Mouse (Mus musculus): ENCODE results near the gene Atp13a4. TPM values are rescaled to one million over a fixed set of nuclear protein-coding genes. Genes with fewer than 3 reads are reported as not detected.
A peak's percentile ranks its signal among the peaks of the same experiment; 100 is the strongest.

The Atp13a4 gene
- not detected in 2 replicates for polyA plus RNA-seq (2011; ENCODE audit: insufficient read depth, insufficient read length, low read depth, missing spikeins)

GRCm38 (mm10) chr16:29544829-29545228 lies at the start of gene Atp13a4:
Gene Atp13a4 (minus strand): TSS chr16:29544864.
- Histone ChIP-seq H3K9ac (ENCODE audit: low read depth, poor library complexity, severe bottlenecking) (no peak within 1 kb of the TSS), H3K4me3 (ENCODE audit: low read depth, low read length) (no peak within 1 kb of the TSS), H3K9me3 (replicated peaks; ENCODE audit: control insufficient read depth, insufficient read depth, low read length, poor library complexity, severe bottlenecking) (no peaks in the 10 kb centered on the region), H3K36me3 (ENCODE audit: control insufficient read depth, insufficient read depth, low read length, poor library complexity, severe bottlenecking) (no peaks in the 10 kb centered on the region), H3K4me1 (ENCODE audit: control insufficient read depth, insufficient read depth, low read length) (no peaks in the 10 kb centered on the region), H3K27ac (ENCODE audit: insufficient read depth, low read length) (no peak within 1 kb of the TSS), H3K27me3 (ENCODE audit: control insufficient read depth, insufficient read depth, low read length, poor library complexity, severe bottlenecking) (no peaks in the 10 kb centered on the region)
- TF ChIP-seq CTCF (IDR thresholded peaks at IDR 0.05; ENCODE audit: low read depth, low read length) = no peak
- no peak for TF ChIP-seq POLR2A (IDR thresholded peaks at IDR 0.05; ENCODE audit: insufficient read depth, low read length)

GRCm38 (mm10) chr16:29592171-29592570 lies 47.5 kb upstream of the Atp13a4 start:
- Histone ChIP-seq H3K27ac (ENCODE audit: insufficient read depth, low read length) (no peak overlapping the region), H3K4me3 (ENCODE audit: low read depth, low read length) (no peak overlapping the region), H3K4me1 (ENCODE audit: control insufficient read depth, insufficient read depth, low read length) (no peaks in the 10 kb centered on the region), H3K9me3 (replicated peaks; ENCODE audit: control insufficient read depth, insufficient read depth, low read length, poor library complexity, severe bottlenecking) (no peaks in the 10 kb centered on the region), H3K36me3 (ENCODE audit: control insufficient read depth, insufficient read depth, low read length, poor library complexity, severe bottlenecking) (peaks cover 14% of the 10 kb centered on the region), H3K27me3 (ENCODE audit: control insufficient read depth, insufficient read depth, low read length, poor library complexity, severe bottlenecking) (no peaks in the 10 kb centered on the region), H3K9ac (ENCODE audit: low read depth, poor library complexity, severe bottlenecking) (no peak overlapping the region)
- TF ChIP-seq EP300 (IDR thresholded peaks at IDR 0.05; ENCODE audit: insufficient read depth, low read depth, low read length) = no peak
- no peak for TF ChIP-seq CTCF (IDR thresholded peaks at IDR 0.05; ENCODE audit: low read depth, low read length)
- no peak for TF ChIP-seq POLR2A (IDR thresholded peaks at IDR 0.05; ENCODE audit: insufficient read depth, low read length)

GRCm38 (mm10) chr16:29579787-29580176 lies 35.1 kb upstream of the Atp13a4 start:
- H3K36me3 ChIP-seq (ENCODE audit: control insufficient read depth, insufficient read depth, low read length, poor library complexity, severe bottlenecking) = no peaks in the 10 kb centered on the region
- no peaks in the 10 kb centered on the region for H3K27me3 ChIP-seq (ENCODE audit: control insufficient read depth, insufficient read depth, low read length, poor library complexity, severe bottlenecking)
- H3K9ac ChIP-seq (ENCODE audit: low read depth, poor library complexity, severe bottlenecking) = peak overlapping the region; percentile 74
- H3K4me1 ChIP-seq (ENCODE audit: control insufficient read depth, insufficient read depth, low read length) = no peaks in the 10 kb centered on the region
- no peak for TF ChIP-seq POLR2A (IDR thresholded peaks at IDR 0.05; ENCODE audit: insufficient read depth, low read length)
- no peak for TF ChIP-seq CTCF (IDR thresholded peaks at IDR 0.05; ENCODE audit: low read depth, low read length)
- no peak for TF ChIP-seq EP300 (IDR thresholded peaks at IDR 0.05; ENCODE audit: insufficient read depth, low read depth, low read length)
- H3K9me3 ChIP-seq (replicated peaks; ENCODE audit: control insufficient read depth, insufficient read depth, low read length, poor library complexity, severe bottlenecking) = no peaks in the 10 kb centered on the region
- no peak overlapping the region for H3K27ac ChIP-seq (ENCODE audit: insufficient read depth, low read length)
- H3K4me3 ChIP-seq (ENCODE audit: low read depth, low read length) = peak overlapping the region; percentile 96

GRCm38 (mm10) chr16:29579167-29579786 lies 34.6 kb upstream of the Atp13a4 start, which contains the start of gene Opa1:
Gene Opa1 (plus strand): TSS chr16:29579334.
- Histone ChIP-seq H3K9ac (ENCODE audit: low read depth, poor library complexity, severe bottlenecking) (peak within 1 kb of the TSS; percentile 74), H3K36me3 (ENCODE audit: control insufficient read depth, insufficient read depth, low read length, poor library complexity, severe bottlenecking) (no peaks in the 10 kb centered on the region), H3K4me3 (ENCODE audit: low read depth, low read length) (peak within 1 kb of the TSS; percentile 96), H3K27ac (ENCODE audit: insufficient read depth, low read length) (no peak within 1 kb of the TSS), H3K27me3 (ENCODE audit: control insufficient read depth, insufficient read depth, low read length, poor library complexity, severe bottlenecking) (no peaks in the 10 kb centered on the region), H3K9me3 (replicated peaks; ENCODE audit: control insufficient read depth, insufficient read depth, low read length, poor library complexity, severe bottlenecking) (no peaks in the 10 kb centered on the region), H3K4me1 (ENCODE audit: control insufficient read depth, insufficient read depth, low read length) (no peaks in the 10 kb centered on the region)
- TF ChIP-seq POLR2A (IDR thresholded peaks at IDR 0.05; ENCODE audit: insufficient read depth, low read length) = no peak
- TF ChIP-seq CTCF (IDR thresholded peaks at IDR 0.05; ENCODE audit: low read depth, low read length) = no peak
- TF ChIP-seq EP300 (IDR thresholded peaks at IDR 0.05; ENCODE audit: insufficient read depth, low read depth, low read length) = peak; percentile 77; the same call in 1 of the 2 replicates

GRCm38 (mm10) chr16:29575620-29576019 lies 31.0 kb upstream of the Atp13a4 start:
- Histone ChIP-seq H3K9me3 (replicated peaks; ENCODE audit: control insufficient read depth, insufficient read depth, low read length, poor library complexity, severe bottlenecking) (no peaks in the 10 kb centered on the region), H3K4me1 (ENCODE audit: control insufficient read depth, insufficient read depth, low read length) (no peaks in the 10 kb centered on the region), H3K36me3 (ENCODE audit: control insufficient read depth, insufficient read depth, low read length, poor library complexity, severe bottlenecking) (no peaks in the 10 kb centered on the region), H3K4me3 (ENCODE audit: low read depth, low read length) (no peak overlapping the region), H3K9ac (ENCODE audit: low read depth, poor library complexity, severe bottlenecking) (no peak overlapping the region), H3K27ac (ENCODE audit: insufficient read depth, low read length) (no peak overlapping the region), H3K27me3 (ENCODE audit: control insufficient read depth, insufficient read depth, low read length, poor library complexity, severe bottlenecking) (no peaks in the 10 kb centered on the region)
- no peak for TF ChIP-seq EP300 (IDR thresholded peaks at IDR 0.05; ENCODE audit: insufficient read depth, low read depth, low read length)
- TF ChIP-seq CTCF (IDR thresholded peaks at IDR 0.05; ENCODE audit: low read depth, low read length) = peak; percentile 55
- no peak for TF ChIP-seq POLR2A (IDR thresholded peaks at IDR 0.05; ENCODE audit: insufficient read depth, low read length)

GRCm38 (mm10) chr16:29574013-29574412 lies 29.3 kb upstream of the Atp13a4 start:
- Histone ChIP-seq H3K27me3 (ENCODE audit: control insufficient read depth, insufficient read depth, low read length, poor library complexity, severe bottlenecking) (no peaks in the 10 kb centered on the region), H3K4me1 (ENCODE audit: control insufficient read depth, insufficient read depth, low read length) (no peaks in the 10 kb centered on the region), H3K36me3 (ENCODE audit: control insufficient read depth, insufficient read depth, low read length, poor library complexity, severe bottlenecking) (no peaks in the 10 kb centered on the region), H3K9ac (ENCODE audit: low read depth, poor library complexity, severe bottlenecking) (no peak overlapping the region), H3K4me3 (ENCODE audit: low read depth, low read length) (no peak overlapping the region), H3K9me3 (replicated peaks; ENCODE audit: control insufficient read depth, insufficient read depth, low read length, poor library complexity, severe bottlenecking) (no peaks in the 10 kb centered on the region), H3K27ac (ENCODE audit: insufficient read depth, low read length) (no peak overlapping the region)
- TF ChIP-seq CTCF (IDR thresholded peaks at IDR 0.05; ENCODE audit: low read depth, low read length) = no peak
- no peak for TF ChIP-seq POLR2A (IDR thresholded peaks at IDR 0.05; ENCODE audit: insufficient read depth, low read length)
- TF ChIP-seq EP300 (IDR thresholded peaks at IDR 0.05; ENCODE audit: insufficient read depth, low read depth, low read length) = no peak
